Mouse (Mus musculus): ENCODE results near the gene Sart3.
A peak's percentile ranks its signal among the peaks of the same experiment; 100 is the strongest.
"Not testable (repeated sequence)": the region's sequence is repeated elsewhere in the genome, so short reads cannot be mapped to it uniquely, and the experiment has no call there.

Sart3 gene

DNA sequence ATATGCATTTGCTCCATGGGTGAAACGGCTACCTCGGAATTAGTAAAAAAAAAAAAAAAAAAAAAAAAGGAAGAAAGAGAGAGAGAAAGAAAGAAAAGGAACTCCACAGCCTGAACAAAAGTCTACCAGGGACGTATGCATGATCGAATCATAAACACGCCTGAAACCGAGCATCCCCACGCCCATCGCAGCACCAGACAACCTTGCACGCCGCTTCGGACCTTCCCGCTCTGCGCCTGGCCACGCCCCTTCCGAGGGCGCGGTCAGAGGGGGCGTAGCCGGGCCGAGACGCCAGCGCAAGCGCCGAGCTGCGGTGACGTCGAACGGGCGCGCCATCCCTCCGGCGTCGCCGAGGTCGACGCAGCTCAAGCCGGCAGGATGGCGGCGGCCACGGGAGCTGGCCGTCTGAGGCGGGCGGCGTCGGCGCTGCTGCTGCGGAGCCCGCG, at the start of gene Sart3, which contains the start of gene Iscu:
Gene Sart3 (minus strand): TSS at position 61 of the 446 bp plus-strand sequence.
Gene Iscu (plus strand): TSS at position 299 of the 446 bp plus-strand sequence.
- DNase-seq (ENCODE audit: low spot score in 2 of 2) = peak; percentile 92 to 95

DNA sequence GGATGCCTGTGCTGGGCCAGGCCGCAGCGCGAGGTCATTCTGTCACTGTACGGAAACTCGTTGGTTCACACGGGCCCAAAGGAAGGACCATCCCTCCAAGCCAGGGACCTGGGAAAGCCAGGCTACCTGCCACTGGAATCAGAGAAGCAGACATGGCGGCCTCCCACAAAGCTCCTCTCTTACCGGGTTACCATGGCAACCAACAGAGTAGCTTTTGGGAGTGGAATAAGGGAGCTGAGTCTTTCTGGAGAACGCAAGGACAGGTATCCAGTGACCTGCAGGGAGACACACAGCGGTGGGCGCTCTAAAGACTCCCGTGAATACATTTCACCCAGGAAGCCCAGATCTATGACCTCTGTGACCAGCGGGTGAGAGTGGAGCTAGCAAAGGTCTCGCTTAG, 46.3 kb upstream of the Sart3 start:
- no peak for DNase-seq (ENCODE audit: low spot score in 2 of 2)

GRCm38 (mm10) chr5:113815638-113816152, 43.4 kb upstream of the Sart3 start:
- peak; percentile 65 to 87 for DNase-seq (ENCODE audit: low spot score in 2 of 2)

DNA sequence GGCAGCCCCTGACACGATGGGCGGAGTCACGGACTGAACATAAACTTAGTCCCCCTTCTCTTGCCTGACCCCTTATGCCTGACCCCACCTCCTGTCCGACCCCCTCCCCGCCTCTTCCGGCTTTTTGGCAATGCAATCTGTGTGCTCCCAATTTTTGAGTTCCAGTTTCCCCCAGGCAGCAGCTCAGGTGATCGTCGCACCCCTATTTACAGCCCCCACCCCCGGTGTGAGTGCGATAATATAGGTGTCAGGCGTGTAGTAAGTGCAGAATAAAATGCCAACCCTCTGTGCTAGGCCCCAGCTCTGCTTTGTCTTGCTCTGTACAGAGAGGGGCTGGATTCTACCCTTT, 42.7 kb upstream of the Sart3 start:
- DNase-seq (ENCODE audit: low spot score in 2 of 2) = no peak

GRCm38 (mm10) chr5:113814111-113815040, 42.1 kb upstream of the Sart3 start:
- DNase-seq (ENCODE audit: low spot score in 2 of 2) = no peak

DNA sequence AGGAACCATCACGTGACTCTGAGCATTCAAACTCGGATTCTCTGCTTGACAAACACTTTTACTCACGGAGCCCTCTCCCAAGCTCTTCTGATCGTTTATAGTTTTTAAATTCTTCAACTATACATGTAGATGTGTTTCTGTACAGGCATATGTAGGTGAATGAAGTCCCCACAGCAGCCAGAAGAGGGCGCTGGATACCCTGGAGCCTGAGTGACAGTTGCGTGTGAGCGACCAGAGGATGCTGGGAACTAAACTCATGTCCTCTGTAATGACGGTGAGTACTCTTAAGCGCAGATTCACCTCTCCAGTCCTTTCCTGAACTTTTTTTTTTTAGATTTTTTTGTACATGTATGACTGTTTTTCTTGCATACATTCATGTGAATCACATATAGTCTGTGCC, 41.3 kb upstream of the Sart3 start:
- no peak for DNase-seq (ENCODE audit: low spot score in 2 of 2)

DNA sequence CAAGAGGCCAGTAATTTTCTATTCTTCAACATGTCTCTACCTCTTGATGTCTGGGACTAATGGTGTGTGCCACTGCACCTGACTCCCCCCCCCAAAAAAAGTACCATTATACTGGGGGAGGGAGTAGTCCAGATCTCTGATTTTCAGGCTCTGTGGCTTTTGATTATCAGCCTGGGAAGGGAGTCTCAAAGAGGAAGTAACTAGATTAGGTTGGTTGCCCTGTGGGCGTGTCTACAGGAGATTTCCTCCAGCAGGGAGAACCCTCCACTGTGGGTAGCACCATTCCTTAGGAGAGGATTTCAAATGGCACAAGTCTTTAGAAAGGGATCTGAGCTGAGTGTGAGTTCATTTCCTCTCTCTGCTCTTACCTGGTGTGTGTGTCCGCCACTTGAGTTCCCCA, 40.3 kb upstream of the Sart3 start:
- no peak for DNase-seq (ENCODE audit: low spot score in 2 of 2)

DNA sequence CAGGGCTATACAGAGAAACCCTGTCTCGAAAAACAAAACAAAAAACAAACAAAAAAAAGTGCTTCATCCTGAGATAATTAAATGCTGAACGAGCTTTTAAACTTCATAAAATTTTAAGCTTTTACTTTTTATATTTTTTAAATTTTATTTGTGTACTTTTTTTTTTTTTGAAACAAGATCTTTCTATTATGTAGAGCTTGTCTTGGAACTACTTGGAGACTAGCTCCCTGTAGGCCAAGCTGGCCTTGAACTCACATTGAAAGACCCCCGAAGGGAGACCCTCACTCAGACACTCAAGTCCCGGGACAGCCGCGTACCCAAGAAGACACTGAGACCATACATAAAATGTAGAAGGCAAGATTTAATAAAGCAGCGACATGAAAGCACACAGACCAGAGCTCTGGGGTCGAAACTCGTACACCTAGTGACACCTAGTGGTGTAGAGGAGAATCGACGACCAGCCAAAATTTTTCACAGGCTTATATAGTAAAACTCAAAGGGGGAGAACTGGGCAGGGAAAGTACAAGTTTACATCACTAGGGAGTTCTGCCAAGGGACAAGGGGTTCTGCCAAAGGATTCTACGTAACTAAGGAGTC, 39.6 kb upstream of the Sart3 start:
- DNase-seq (ENCODE audit: low spot score in 2 of 2) = not testable (repeated sequence)

GRCm38 (mm10) chr5:113810111-113810510, 37.8 kb upstream of the Sart3 start:
- DNase-seq (ENCODE audit: low spot score in 2 of 2) = no peak

DNA sequence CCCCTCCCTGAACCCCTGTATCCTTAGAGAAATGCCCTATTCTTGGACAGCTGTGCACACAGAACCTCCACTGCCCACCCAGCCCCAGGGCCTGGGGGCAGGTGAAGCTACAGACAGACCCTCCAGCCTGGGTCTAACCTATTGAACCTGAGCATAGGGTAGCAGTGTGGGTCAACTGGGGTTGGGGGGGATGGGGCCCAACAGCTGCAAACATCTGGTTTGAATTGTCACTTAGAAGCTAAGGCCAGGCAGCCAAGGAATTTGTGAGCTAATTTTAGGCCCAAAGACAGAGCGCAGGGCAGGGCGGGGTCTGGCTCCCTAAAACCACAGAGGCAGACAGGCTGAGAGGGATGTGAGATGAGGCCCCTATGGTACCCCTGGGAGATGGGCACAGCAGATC, 35.9 kb upstream of the Sart3 start:
- no peak for DNase-seq (ENCODE audit: low spot score in 2 of 2)

DNA sequence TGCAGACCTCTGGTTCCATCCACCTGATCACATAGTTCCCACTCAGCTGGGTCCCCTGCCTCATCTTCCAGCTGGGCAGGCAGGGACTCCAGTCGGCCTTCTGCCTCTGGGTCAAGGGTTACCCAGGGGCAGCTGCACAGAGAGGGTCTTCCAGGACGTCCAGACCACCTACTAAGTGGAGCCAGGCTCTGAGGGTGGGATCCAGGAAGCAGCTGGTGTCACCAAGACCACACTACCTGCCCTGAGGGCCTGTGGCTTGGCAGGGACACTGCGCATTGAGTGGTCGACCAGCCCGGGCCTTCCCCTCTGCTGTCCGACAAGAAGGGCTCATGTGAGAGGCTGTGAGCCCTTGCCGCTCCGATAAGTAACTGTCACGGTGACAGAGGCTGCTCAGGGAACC, 35.4 kb upstream of the Sart3 start:
- DNase-seq (ENCODE audit: low spot score in 2 of 2) = no peak

DNA sequence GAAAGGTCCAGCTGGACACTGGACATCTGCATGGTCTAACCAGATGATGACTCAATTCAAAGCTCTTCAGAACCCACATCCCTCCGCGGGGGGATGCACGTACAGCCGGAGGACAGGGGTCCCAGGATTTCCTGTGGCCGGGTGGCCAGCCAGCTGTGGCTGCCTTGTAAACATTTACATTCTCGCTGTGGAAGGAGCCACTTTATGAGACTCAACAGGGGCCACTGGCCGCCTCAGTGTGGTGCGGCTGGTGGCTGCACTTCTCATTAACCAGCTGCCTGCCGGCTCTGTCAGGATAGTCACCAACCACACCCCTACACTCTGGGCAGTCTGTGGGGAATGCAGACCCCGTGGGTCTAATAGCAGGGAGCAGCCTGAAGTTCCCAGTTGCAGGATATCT, 34.1 kb upstream of the Sart3 start:
- no peak for DNase-seq (ENCODE audit: low spot score in 2 of 2)

DNA sequence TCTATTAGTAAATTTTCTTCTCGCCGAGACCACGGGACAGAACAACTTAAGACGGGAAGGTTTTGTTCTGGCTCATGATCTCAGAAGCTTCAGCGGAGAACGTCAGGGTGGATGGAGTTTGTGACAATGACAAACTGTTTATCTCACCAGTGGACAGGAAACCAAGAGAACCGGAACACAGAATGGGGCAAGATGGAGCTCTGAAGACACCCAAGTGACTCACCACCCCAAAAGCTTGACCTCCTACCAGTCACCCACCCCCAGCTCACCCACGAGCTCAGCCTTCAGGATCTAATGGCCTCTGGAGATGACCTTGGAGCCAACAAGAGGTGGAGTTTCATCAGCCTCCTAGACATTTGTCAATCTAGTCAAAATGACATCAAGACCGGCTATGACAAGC, 33.0 kb upstream of the Sart3 start:
- no peak for DNase-seq (ENCODE audit: low spot score in 2 of 2)

DNA sequence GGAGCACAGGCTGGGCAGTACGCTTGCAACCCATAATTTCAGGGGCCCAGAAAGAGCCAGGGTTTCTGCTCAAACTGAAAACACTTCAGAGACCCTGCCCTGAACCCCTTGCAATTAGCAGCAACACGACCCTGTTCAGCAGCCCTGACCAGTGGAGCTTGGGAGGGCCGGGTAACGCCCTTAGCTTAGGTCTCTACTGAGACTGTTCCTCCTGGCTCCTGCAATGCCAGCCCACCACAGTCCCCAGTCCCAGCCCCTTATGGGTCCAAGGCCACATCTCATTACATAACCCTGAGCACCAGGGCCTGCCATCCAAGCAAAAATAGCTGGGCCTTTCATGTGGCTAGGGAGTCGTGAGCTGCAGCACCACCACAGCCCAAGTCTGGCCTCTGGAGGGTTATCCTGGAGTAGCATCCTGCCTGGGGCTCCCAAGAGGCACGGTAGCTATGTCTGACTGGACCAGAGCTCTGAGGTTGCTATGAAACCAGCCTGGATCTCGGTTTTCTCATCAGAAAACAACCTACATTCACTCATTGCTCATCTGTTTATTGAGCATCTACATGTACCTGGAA, 32.2 kb upstream of the Sart3 start:
- DNase-seq (ENCODE audit: low spot score in 2 of 2) = no peak

DNA sequence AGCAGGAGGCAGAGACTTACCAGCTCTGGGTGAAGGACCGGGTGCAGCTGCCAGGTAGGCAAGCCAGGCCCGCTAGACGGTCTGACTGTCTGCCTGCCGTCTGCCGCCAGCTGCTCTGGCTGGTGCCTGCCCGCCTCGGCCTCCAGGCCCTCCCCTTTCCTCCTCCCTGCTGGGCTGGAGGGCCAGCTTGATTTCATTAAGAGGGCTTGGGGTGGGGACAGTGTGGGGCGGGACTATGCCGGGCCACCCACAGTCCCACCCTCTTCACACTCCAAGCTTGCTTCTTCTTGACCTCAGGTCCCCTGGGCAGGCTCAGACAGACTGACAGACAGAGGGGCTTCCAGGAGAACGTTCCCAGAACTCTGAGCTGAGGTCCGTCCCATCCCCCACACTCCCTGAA, 28.0 kb upstream of the Sart3 start, which contains the start of gene Tmem119:
Gene Tmem119 (minus strand): TSS at position 237 of the 400 bp plus-strand sequence.
- no peak for DNase-seq (ENCODE audit: low spot score in 2 of 2)

DNA sequence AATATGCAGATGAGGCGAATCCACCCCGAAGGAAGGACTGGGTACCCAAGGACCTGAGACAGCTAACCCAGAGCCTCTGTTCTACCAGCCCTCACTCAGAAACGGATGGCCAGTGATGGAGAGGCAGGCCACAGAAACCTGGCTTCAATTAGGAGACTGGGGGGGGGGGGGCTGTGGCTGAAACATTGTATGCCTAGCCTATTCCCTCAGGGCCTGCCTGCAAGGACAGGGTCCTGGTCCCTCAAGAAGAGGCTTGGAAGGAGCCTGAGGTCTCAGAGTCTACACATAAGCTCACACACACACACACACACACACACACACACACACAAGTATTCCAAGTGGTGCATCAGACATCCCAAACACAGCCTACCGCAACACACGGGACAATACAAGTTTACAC, 27.4 kb upstream of the Sart3 start:
- DNase-seq (ENCODE audit: low spot score in 2 of 2) = no peak

- DNase-seq (ENCODE audit: low spot score in 2 of 2) = no peak
Measured at GRCm38 (mm10) chr5:113798525-113798924, 26.2 kb upstream of the Sart3 start.

DNA sequence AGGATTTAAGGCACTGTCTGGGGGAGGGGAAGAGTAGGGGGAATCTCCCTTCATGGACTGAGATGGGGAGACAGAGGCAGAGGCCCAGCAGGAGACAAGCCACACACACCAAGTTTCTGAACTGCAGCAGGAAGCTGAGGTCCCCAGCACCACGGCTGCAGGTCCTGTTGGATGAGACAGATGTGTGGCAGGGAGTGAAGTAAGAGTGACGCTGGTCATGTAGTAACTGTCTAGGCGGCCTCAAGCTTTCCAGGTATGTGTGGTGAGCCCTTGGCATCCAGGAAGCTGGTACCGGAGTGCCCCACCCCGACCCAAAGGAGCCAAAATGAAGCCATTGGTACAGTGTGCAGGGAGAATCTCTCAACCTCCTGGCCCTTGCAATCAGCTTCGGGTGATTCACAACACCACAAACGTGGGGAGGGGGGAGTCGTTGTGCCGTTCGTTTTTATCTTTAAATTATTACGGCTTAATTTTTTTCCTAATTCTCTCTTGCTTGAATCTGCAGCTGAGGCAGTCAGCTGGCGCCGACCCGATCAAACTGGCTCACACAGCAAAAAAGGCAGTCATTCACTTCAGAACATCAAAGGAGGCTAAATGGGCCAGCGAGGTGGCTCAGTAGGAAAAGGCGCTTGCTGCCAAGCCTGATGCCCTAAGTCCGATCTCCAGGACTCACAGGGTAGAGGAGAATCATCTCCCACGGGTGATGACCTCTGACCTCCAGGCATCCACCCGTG, 25.0 kb upstream of the Sart3 start:
- no peak for DNase-seq (ENCODE audit: low spot score in 2 of 2)

DNA sequence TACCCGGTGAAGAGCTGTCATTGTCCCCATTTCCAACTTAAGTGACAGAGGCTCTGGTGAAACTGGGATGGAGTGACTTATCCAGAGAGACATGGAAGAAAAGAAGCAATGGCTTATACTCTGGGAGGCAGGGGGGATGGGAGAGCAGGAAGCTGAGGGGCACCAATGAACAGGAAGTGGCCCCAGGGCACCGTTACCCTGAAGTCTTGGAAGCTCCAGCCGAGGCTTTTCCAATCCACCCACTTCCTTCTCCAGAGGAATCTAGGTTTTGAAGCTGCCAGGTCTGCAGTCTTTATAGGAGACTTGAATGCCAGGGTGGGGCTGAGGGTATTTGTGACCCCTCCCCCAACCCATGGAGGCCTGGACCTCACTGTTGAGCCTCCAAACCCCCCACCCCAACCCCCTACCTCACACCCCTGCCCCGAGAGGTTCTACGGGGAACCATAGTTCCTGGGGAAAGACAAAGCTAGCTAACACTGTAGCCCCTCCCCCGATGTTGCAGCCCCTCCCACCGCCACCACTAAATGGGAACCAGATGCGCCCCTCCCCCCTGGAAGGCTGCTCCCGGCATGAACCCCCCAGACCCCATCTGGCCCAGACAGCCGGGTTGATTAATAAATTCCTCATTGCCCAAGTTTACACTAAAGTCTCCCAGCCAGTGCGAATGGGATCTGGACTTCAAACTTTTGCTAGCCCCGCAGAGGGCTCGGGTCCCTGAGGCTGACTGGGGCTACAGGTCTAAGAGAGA, 24.3 kb upstream of the Sart3 start:
- no peak for DNase-seq (ENCODE audit: low spot score in 2 of 2)

DNA sequence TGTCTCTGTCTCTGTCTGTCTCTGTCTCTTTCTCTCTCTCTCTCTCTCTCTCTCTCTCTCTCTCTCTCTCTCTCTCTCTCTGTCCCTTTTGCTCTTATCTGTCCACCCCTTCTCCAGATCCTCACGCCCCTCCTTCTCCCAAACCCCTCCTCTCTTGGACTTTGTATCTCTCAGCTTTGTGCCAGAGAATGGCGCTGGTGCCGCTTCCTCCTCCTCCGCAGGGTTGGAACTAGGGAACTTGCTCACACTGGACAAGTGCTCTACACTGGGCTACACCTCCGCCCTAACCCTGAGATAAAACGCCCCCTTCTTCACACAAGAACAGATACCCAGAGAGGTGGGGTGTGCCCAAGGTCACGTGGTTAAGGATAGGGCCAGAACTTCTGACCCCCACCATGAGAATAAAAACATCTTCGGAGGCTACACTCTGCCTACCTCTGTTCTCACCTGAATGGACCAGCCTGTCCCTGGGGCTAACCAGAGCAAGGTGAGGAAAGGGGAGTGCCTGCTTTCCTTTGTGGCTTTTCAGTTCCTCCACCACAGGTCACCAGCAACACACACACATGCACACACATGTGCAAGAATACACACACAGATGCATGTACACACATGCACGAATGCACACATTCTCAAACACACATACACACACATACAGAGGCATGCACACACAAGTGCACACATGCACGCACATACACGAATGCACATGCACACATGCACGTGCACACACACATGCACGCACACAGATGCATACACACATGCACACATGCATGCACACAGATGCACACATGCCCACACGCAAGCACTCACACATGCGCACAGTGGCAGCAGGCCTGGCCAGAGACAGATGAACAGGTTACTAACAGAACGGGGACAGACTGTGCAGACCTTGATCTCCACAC, 19.1 kb upstream of the Sart3 start:
- DNase-seq (ENCODE audit: low spot score in 2 of 2) = no peak
